Mouse (Mus musculus) v-Abl transformed pro-B cells (cell line): Measurements from ENCODE around the gene Maco1.

Source experiments
- in situ Hi-C, 2 experiments: fragments of 400-800 bp; cut with MboI; formaldehyde crosslinking; loops; one replicate each; pipeline ENCODE4 v1.15.1; 2025; ENCODE audit not compliant: unreplicated experiment in 2 of 2

The Maco1 gene

DNA sequence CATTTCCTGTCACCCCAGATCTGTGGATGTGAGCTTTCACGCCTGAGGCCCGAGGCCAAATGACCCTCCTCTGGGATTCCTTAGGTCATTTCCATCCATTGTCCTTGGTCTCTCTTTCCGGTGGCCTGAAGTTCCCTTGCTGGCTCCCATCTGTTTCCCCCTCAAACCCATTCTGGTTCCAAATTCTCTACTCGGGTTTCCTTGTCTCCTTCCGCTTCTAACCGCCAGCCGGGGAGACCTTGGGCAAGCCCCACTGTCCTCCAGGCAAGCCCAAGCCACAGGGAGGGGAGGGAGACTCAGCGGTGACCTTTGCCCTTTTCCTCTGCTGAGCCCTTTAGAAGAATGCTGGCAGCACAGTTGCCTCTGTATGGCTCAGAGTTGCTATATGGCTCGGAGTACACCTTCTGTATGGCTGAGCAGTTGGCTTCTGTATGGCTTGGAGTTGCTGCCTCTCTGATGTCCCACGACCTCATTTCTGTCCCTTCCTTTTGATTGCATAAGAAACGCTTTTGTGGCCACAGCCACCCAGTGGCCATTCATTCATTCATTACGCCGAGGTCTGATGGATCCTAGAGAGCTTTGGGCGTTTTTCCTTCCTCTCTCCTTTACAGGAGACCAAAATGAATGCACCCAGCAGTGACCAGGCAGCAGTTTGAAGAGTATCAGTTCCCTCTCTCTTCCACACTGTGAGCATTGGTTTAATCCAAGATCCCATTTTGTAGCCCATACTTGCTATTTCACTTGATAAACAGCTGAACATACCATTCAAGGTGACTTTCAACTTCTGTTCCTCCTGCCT, 73.8 kb downstream of the Maco1 start:
- in situ Hi-C loops, result no loop called here

DNA sequence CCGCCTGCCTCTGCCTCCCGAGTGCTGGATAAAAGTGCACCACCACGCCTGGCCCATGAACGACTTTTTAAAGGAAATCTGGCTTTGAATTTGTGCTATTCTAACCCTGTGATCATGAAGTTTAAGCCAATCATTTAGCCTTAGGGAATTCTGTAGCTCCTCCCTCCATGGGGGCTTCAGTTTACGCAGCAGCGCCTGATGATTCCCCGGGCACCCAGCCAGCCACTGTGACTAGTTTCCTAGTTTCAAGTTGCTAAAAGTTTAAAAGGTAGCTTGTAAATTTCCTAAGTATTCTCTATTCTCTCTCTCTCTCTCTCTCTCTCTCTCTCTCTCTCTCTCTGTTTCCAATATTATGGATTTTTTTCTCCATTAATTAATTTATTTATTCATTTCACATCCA, 76.9 kb downstream of the Maco1 start:
- in situ Hi-C loops, result no loop called here

- in situ Hi-C loops, result no loop called here
Measured at GRCm38 (mm10) chr4:134775234-134775944, 77.8 kb downstream of the Maco1 start.

DNA sequence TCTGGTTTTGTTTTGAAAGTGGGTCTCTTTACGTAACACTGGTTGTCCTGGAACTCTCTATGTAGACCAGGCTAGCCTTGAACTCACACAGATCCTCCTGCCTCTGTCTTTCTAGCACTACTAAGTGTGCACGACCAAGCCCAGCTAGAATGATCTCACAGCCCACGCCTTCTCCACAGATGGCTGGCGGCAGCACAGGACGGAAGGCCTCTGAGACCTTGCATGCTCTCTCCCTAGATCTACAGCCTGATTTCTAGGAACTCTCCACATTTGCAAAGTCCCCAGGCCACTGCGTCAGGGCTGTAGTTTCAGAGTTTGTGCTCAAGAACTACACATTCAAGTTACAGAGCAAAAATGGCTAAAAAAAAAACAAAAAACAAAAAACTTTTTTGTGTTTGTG, 79.0 kb downstream of the Maco1 start:
- in situ Hi-C loops, result no loop called here

DNA sequence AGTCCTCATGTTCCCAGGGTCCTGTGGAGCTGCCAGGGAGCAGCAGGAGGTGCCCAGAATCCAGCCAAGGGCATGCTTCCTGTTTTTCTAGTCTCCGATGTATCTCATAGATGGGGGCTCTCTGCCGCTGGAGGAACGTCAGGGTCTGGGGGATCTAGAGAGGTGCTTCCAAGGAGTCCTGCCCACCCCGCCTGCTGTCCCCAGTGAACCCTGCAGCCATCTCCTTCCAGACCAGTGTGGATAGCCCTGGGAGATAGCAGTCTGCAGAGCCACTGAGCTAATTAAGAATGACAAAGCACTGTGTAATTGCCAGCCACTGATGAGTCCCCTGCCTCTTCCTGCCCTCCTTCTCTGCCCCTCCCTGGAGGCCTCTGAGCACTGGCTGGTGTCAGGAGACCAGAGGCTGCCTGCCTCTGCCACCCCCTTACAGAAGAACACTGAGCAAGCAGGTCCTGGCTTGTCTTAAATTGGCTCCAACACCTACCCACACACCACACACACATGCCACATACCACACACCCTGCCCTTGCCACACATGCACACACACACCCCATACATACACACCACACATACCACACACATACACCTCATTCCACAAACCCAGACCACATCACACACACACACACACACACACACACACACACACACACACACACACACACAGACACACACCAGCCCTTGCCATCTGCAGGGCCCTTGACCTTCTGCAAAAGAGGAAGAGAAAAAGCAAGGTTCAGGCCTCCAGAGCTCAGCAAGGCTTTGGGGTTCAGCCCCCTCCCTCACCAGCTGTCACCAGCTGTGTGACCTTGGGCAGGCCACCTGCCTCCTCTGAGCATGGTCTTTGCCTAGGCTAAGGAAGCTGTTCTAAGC, 80.1 kb downstream of the Maco1 start:
- in situ Hi-C loops, result no loop called here

- in situ Hi-C loops, result no loop called here
Measured at GRCm38 (mm10) chr4:134769891-134770290, 83.3 kb downstream of the Maco1 start.

DNA sequence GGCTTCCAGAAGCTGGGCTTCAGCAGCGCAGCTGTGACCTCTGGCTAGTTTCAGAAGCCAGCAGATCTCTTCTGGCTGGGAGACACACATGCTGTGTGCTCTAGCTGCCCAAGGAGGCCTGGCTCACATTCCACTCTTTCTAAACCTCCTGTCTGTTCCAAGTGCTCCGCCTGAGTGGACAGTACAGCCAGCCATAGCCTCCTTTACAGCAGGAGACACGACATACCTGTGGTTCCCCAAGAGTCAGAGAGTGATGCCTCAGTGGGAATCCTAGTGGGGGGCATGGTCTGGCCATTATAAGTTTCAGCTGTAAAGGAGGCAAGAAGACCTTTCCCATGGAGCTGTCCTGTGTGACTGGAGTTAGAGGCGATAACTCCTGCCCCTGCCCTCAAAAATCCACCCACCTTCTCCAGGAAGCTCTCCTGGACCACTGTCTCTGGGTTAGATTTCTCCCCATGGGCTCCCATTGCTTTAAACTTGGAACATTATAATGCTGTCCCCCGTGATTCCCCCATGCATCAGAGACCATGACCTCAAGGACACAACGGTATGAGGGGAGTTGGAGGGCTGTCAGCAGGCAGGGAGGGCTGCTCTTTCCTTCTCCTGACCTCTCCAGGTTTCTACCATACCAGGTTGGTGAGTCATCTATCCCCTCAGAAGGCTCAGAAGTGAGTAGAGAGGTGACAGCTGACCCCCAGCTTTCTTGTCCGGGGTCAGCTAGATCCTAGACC, 83.9 kb downstream of the Maco1 start:
- in situ Hi-C loops, result no loop called here

DNA sequence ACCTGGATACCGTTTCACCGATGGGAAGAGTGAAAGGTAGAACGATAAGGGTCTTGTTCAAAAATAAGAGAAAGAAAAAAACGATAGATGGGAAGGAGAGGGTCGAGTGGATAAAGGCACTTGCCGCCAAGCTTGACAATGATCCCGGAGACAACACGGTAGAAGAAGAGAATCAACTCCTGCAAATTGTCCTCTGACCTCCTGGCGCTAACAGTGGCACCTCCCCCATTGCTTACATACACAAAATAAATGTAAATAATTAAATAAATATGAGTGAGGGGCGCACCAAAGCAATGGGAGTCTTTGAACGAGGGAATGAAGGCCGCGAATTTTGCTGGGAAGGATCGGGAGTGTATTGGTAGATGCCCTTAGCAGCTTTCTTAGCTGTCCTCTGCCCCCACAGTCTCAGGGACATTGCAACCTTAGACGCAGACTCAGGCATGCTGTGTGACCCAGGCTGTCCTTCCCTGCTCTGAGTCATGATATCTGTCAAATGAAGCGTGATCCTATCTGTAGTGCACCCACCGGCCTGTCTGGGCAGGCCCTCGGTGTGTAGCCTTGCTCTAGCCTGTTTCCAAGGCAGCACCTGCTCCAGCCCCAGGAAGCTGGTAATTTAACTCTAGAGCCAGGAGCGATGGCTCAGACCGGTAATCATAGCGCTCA, 84.8 kb downstream of the Maco1 start:
- in situ Hi-C loops, result no loop called here

DNA sequence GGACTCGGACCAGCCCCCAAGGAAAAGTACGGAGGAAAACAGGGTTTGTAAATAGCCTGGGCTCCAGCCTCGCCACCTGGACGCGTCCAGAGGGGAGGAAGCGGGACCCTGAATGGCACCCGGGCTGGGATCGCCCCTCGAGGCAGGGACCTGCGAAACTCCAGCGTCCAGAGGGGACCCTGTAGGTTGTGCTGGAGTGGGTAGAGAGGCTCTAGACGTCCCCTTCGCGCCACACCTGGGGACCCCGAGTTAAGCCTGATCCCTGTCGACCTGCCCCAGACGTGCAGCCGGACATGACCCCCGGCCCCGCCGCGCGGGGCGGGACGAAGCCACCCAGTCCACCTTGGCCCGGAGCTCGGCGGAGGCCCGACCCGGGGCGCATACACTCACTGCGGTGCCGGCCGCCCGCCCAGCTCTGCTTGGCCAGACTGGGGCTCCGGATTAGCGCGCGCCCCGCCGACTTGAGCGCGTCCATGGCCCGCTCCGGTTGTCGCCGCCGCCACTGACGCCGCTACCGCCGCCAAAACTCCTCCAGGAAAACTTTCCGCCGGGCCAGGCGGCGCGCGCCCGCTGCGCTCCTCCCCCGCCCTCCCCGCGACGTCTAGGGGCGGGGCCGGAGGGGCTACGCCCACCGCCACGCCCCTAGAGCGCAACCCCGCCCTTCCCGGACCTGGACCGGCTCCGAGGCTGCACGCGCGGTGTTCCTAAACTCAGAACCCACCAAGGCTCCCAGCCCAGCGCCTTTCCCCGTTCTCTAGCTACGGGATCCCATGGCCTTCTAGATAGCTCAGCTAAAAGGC, 85.5 kb downstream of the Maco1 start, which contains the start of gene Ldlrap1:
Ldlrap1 (minus strand) TSS at position 599 of the 800 bp plus-strand sequence.
- in situ Hi-C loops, result no loop called here

- in situ Hi-C loops, result no loop called here
Measured at GRCm38 (mm10) chr4:134766904-134767425, 86.2 kb downstream of the Maco1 start.

GRCm38 (mm10) chr4:134766277-134766676, 86.9 kb downstream of the Maco1 start:
- in situ Hi-C loops, result no loop called here

- in situ Hi-C loops, result no loop called here
Measured at GRCm38 (mm10) chr4:134764333-134764732, 88.8 kb downstream of the Maco1 start.

- in situ Hi-C loops, result no loop called here
Measured at GRCm38 (mm10) chr4:134762360-134762759, 90.8 kb downstream of the Maco1 start.

- in situ Hi-C loops, result no loop called here
Measured at GRCm38 (mm10) chr4:134760793-134761201, 92.3 kb downstream of the Maco1 start.

- in situ Hi-C loops, result no loop called here
Measured at GRCm38 (mm10) chr4:134760281-134760680, 92.9 kb downstream of the Maco1 start.

GRCm38 (mm10) chr4:134759564-134759963, 93.6 kb downstream of the Maco1 start:
- in situ Hi-C loops, result no loop called here

- in situ Hi-C loops, result no loop called here
Measured at GRCm38 (mm10) chr4:134758922-134759321, 94.2 kb downstream of the Maco1 start.

GRCm38 (mm10) chr4:134758367-134758766, 94.8 kb downstream of the Maco1 start:
- in situ Hi-C loops, result no loop called here

- in situ Hi-C loops, result no loop called here
Measured at GRCm38 (mm10) chr4:134756953-134757352, 96.2 kb downstream of the Maco1 start.
